Mouse (Mus musculus) lung, adult 2 months (tissue): ENCODE data around the gene Cfap54.

Source experiments
- CTCF ChIP-seq: fragments of 200-500 bp; IDR thresholded peaks from 2 replicates; pipeline ENCODE4 v1.5.1; 2011; ENCODE audit warnings: mild to moderate bottlenecking, low read length, control low read depth; ENCODE audit not compliant: insufficient read depth
- POLR2A ChIP-seq: fragments of 200-500 bp; IDR thresholded peaks from 2 replicates; pipeline ENCODE4 v1.6.1; 2011; ENCODE audit warnings: low read depth, mild to moderate bottlenecking, control low read depth, low read length, borderline replicate concordance; ENCODE audit errors: extremely low read depth

DNA sequence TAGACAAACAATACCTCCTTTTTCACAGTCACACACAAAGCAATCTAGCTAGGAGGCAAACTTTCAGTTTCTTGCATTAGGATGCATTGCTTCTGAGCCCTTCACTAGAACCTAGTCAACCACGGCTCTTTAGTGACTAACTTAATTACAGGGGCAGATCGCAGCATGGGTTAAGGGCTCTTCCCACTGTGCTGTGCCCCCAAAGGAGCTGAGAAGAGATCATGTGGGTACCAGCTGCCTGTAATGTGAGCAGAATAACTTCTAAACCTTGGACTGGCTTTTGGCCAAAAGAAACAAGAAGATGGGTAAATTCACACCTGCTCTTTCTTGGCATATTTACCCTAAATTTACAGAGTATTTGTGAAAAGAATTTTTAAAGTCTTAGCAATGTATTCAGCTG, 291.2 kb downstream of the Cfap54 start:
- TF ChIP-seq POLR2A (no peak), CTCF (no peak)
